Mouse (Mus musculus) ES-Bruce4 (cell line): ENCODE measurements at regions not wholly inside any gene's neighbourhood (a gene's known extent, or its start where the extent isn't known, plus 50 kb on each side); places are given as distances from the start of the nearest gene placed in this dataset.

Experiments used
- CTCF ChIP-seq: IDR thresholded peaks from one replicate; pipeline ENCODE4 v1.8.1; 2011; ENCODE audit warnings: low read depth, low read length
- POLR2A ChIP-seq: IDR thresholded peaks from one replicate; pipeline ENCODE4 v1.8.1; 2011; ENCODE audit warnings: low read length; ENCODE audit not compliant: insufficient read depth

DNA sequence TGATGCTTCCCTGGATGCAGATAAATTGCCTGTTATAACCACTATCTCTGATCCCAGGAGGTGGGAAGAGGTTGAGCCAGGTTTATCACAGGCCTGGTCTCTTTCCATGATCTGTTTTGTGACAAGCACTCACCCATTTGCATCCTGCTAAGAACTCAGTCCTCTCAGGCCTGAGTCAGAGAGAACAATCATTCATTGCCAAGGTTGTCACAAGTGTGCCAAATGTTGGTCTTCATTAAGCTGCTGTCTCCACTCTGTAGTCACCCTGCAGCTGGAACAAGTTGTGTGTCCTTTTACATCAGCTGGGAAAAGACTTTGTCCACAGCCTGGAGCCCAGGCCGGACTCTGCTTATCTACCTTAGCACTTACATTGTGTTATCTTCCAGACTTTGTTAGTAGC is 233.6 kb upstream of the Rbfox1 start:
- TF ChIP-seq CTCF (no peak), POLR2A (no peak)
